Mouse (Mus musculus) kidney, postnatal 14 days (tissue): ENCODE data around the gene Il9r.

Experiments
- DNase-seq: peaks from one replicate; pipeline ENCODE4 v3.0.0; 2022; ENCODE audit warnings: mixed read lengths

The Il9r gene

GRCm38 (mm10) chr11:32200075-32200601 is at the start of gene Il9r:
TSS of gene Il9r (minus strand) at chr11:32200279.
- no peak for DNase-seq

- DNase-seq, result no peak
Measured at GRCm38 (mm10) chr11:32248350-32248749, 48.3 kb upstream of the Il9r start.

- DNase-seq, result no peak
Measured at GRCm38 (mm10) chr11:32247068-32247467, 47.0 kb upstream of the Il9r start.

- no peak for DNase-seq
Measured at GRCm38 (mm10) chr11:32245614-32246013, 45.5 kb upstream of the Il9r start.

- no peak for DNase-seq
Measured at GRCm38 (mm10) chr11:32244617-32245016, 44.5 kb upstream of the Il9r start.

- no peak for DNase-seq
Measured at GRCm38 (mm10) chr11:32244064-32244463, 44.0 kb upstream of the Il9r start.

- DNase-seq, result peak; percentile 54
Measured at GRCm38 (mm10) chr11:32243205-32243955, 43.3 kb upstream of the Il9r start.

- DNase-seq, result no peak
Measured at GRCm38 (mm10) chr11:32242209-32242608, 42.1 kb upstream of the Il9r start.

GRCm38 (mm10) chr11:32241391-32241790 is 41.3 kb upstream of the Il9r start:
- DNase-seq, result peak; percentile 25

GRCm38 (mm10) chr11:32238093-32238860 is 38.2 kb upstream of the Il9r start:
- DNase-seq, result peak; percentile 83

GRCm38 (mm10) chr11:32237411-32237795 is 37.3 kb upstream of the Il9r start:
- DNase-seq, result no peak

- peak; percentile 71 for DNase-seq
Measured at GRCm38 (mm10) chr11:32236712-32237410, 36.8 kb upstream of the Il9r start.

- no peak for DNase-seq
Measured at GRCm38 (mm10) chr11:32236132-32236531, 36.1 kb upstream of the Il9r start.

- DNase-seq, result peak; percentile 91
Measured at GRCm38 (mm10) chr11:32235646-32236045, 35.6 kb upstream of the Il9r start.

GRCm38 (mm10) chr11:32234816-32235485 is 34.9 kb upstream of the Il9r start:
- no peak for DNase-seq

GRCm38 (mm10) chr11:32233895-32234294 is 33.8 kb upstream of the Il9r start:
- DNase-seq, result no peak

- no peak for DNase-seq
Measured at GRCm38 (mm10) chr11:32232848-32233247, 32.8 kb upstream of the Il9r start.

GRCm38 (mm10) chr11:32231125-32231524 is 31.0 kb upstream of the Il9r start:
- no peak for DNase-seq

- DNase-seq, result no peak
Measured at GRCm38 (mm10) chr11:32230220-32230619, 30.1 kb upstream of the Il9r start.

GRCm38 (mm10) chr11:32228292-32228845 is 28.3 kb upstream of the Il9r start:
- DNase-seq, result no peak

GRCm38 (mm10) chr11:32227555-32227954 is 27.5 kb upstream of the Il9r start:
- no peak for DNase-seq

- DNase-seq, result no peak
Measured at GRCm38 (mm10) chr11:32227041-32227440, 27.0 kb upstream of the Il9r start.
